Mouse (Mus musculus): ENCODE measurements around the gene Vmn2r62. TPM values are rescaled to one million over a fixed set of nuclear protein-coding genes. Genes with fewer than 3 reads are reported as not detected.
"Not testable (repeated sequence)": the region's sequence is repeated elsewhere in the genome, so short reads cannot be mapped to it uniquely, and the experiment has no call there.

Vmn2r62 gene
- total RNA-seq (2014; rRNA removed) (not detected in 2 replicates), polyA plus RNA-seq (2012; rRNA removed) (not detected in 2 replicates)

DNA sequence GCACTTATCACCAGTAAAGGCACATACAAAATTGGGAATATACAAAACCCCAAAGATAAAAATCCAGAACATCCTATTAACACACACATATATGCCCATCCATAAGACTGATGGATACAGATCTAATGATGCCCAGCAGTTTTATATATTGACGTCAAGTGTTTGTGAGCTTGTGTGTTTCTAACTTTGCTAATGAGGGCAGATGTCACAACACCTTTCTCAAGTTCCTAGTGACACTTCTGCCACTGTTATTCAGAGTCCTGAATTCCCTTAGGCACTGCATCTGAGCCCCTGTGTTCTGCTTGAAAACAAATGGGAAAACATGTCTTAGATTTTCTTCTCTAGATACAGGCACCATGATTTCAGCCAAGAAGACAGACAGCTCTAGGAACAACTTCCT is at the start of gene Vmn2r62:
Vmn2r62 (minus strand) TSS at position 101 of the 400 bp plus-strand sequence.
- not testable (repeated sequence) for H3K36me3 ChIP-seq (ENCODE audit: control insufficient read depth, insufficient read depth, low read length); H3K4me1 ChIP-seq (ENCODE audit: control insufficient read depth, insufficient read depth, low read length); H3K9ac ChIP-seq (ENCODE audit: low read depth, low read length); H3K27ac ChIP-seq (replicated peaks; ENCODE audit: insufficient read depth, low read depth, low read length); DNase-seq (ENCODE audit: extremely low read depth, low read depth, low spot score); H3K4me3 ChIP-seq (ENCODE audit: insufficient read depth, low read depth, low read length); H3K79me2 ChIP-seq (ENCODE audit: control insufficient read depth, insufficient read depth, low read length); H3K27me3 ChIP-seq (ENCODE audit: control insufficient read depth, insufficient read depth, low read length)
- no CpG with 5 or more reads among the region's 1 CpGs for WGBS

DNA sequence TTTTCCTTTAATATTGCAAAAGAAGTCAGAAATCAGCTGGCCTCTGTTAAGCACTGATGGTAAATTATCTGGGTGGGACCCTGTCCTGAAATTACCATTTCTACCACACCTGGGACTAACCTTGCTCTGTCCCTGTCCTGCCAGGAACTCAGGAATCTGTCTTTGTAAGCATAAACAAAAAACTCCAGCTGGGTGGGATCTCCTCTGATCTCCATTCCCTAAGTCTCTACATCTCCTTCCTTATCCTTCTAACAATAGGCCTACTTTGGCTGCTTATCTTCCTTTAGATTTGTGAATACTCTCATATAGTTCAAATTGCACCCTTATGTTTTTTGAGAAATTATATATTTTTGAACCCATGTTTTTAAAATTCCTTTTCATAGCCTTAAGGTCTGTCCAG is 45.0 kb upstream of the Vmn2r62 start:
- H3K79me2 ChIP-seq (ENCODE audit: control insufficient read depth, insufficient read depth, low read length): not testable (repeated sequence)

GRCm38 (mm10) chr7:42832221-42832620 is 38.9 kb upstream of the Vmn2r62 start:
- DNase-seq (ENCODE audit: extremely low read depth, low read depth, low spot score): no peak
- H3K4me1 ChIP-seq (ENCODE audit: control insufficient read depth, insufficient read depth, low read length): no peaks in the 10 kb centered on the region
- no peak overlapping the region for H3K27ac ChIP-seq (replicated peaks; ENCODE audit: insufficient read depth, low read depth, low read length)
- no peaks in the 10 kb centered on the region for H3K79me2 ChIP-seq (ENCODE audit: control insufficient read depth, insufficient read depth, low read length)
- WGBS: 62% methylated on average over 3 of the region's 3 CpGs
- TF ChIP-seq POLR2A (IDR thresholded peaks at IDR 0.05; ENCODE audit: extremely low read depth, insufficient read depth, low read length): no peak
- TF ChIP-seq CTCF (IDR thresholded peaks at IDR 0.05; ENCODE audit: low read depth, low read length): no peak
- H3K27me3 ChIP-seq (ENCODE audit: control insufficient read depth, insufficient read depth, low read length): no peaks in the 10 kb centered on the region
- H3K4me3 ChIP-seq (ENCODE audit: insufficient read depth, low read depth, low read length): no peak overlapping the region
- no peak overlapping the region for H3K9ac ChIP-seq (ENCODE audit: low read depth, low read length)
- H3K36me3 ChIP-seq (ENCODE audit: control insufficient read depth, insufficient read depth, low read length): no peaks in the 10 kb centered on the region

More for the DNA sequence above, 45.0 kb upstream of the Vmn2r62 start:
- not testable (repeated sequence) for H3K27me3 ChIP-seq (ENCODE audit: control insufficient read depth, insufficient read depth, low read length); H3K36me3 ChIP-seq (ENCODE audit: control insufficient read depth, insufficient read depth, low read length); H3K9ac ChIP-seq (ENCODE audit: low read depth, low read length); DNase-seq (ENCODE audit: extremely low read depth, low read depth, low spot score); H3K27ac ChIP-seq (replicated peaks; ENCODE audit: insufficient read depth, low read depth, low read length); H3K4me1 ChIP-seq (ENCODE audit: control insufficient read depth, insufficient read depth, low read length); H3K4me3 ChIP-seq (ENCODE audit: insufficient read depth, low read depth, low read length)

GRCm38 (mm10) chr7:42749836-42750235 is 43.5 kb downstream of the Vmn2r62 start:
- H3K27ac ChIP-seq (replicated peaks; ENCODE audit: insufficient read depth, low read depth, low read length): no peak overlapping the region
- H3K27me3 ChIP-seq (ENCODE audit: control insufficient read depth, insufficient read depth, low read length): no peaks in the 10 kb centered on the region
- H3K9ac ChIP-seq (ENCODE audit: low read depth, low read length): no peak overlapping the region
- no peaks in the 10 kb centered on the region for H3K4me1 ChIP-seq (ENCODE audit: control insufficient read depth, insufficient read depth, low read length)
- no peak for DNase-seq (ENCODE audit: extremely low read depth, low read depth, low spot score)
- no peak overlapping the region for H3K4me3 ChIP-seq (ENCODE audit: insufficient read depth, low read depth, low read length)
- WGBS: 53% methylated on average over 20 of the region's 20 CpGs
- no peak for TF ChIP-seq CTCF (IDR thresholded peaks at IDR 0.05; ENCODE audit: low read depth, low read length)
- TF ChIP-seq POLR2A (IDR thresholded peaks at IDR 0.05; ENCODE audit: extremely low read depth, insufficient read depth, low read length): no peak
- H3K79me2 ChIP-seq (ENCODE audit: control insufficient read depth, insufficient read depth, low read length): no peaks in the 10 kb centered on the region
- no peaks in the 10 kb centered on the region for H3K36me3 ChIP-seq (ENCODE audit: control insufficient read depth, insufficient read depth, low read length)

DNA sequence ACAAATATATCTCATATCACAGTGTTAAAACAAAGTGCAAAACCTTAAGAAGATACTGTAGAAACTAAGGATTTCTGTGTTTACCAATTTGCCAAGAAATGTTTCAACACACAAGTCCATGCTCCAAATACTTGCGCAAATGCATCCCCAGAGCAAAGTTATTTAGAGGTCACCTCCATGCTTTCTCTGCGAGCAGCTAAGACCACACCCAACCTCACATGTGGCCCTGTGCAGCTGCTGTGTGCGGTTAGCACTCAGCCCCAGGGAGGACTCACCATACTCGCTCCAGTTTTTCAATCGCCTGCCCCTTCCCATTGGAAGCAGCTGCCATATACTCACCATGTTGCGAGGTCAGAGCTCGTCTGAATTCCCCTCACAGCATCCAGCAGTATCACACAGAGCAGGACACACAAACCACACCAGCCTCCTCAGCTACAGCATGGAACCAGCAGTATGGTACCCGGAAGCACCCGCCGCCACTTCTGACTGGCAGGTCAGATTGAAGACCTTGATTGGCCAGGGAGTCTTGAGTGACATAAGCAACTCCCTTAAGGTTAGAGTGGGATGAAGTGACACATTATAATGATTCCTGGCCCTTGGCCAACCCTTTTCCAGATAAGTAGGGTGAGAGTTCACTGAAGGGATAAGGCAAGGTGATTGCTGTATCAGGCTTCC is 54.7 kb downstream of the Vmn2r62 start:
- no peaks in the 10 kb centered on the region for H3K4me1 ChIP-seq (ENCODE audit: control insufficient read depth, insufficient read depth, low read length)
- TF ChIP-seq POLR2A (IDR thresholded peaks at IDR 0.05; ENCODE audit: extremely low read depth, insufficient read depth, low read length) (no peak), CTCF (IDR thresholded peaks at IDR 0.05; ENCODE audit: low read depth, low read length) (no peak)
- no peak overlapping the region for H3K4me3 ChIP-seq (ENCODE audit: insufficient read depth, low read depth, low read length)
- no peaks in the 10 kb centered on the region for H3K79me2 ChIP-seq (ENCODE audit: control insufficient read depth, insufficient read depth, low read length)
- H3K27ac ChIP-seq (replicated peaks; ENCODE audit: insufficient read depth, low read depth, low read length): no peak overlapping the region
- DNase-seq (ENCODE audit: extremely low read depth, low read depth, low spot score): no peak
- no peaks in the 10 kb centered on the region for H3K27me3 ChIP-seq (ENCODE audit: control insufficient read depth, insufficient read depth, low read length)
- WGBS: 85% methylated on average over 10 of the region's 10 CpGs
- H3K9ac ChIP-seq (ENCODE audit: low read depth, low read length): no peak overlapping the region
- H3K36me3 ChIP-seq (ENCODE audit: control insufficient read depth, insufficient read depth, low read length): no peaks in the 10 kb centered on the region

GRCm38 (mm10) chr7:42726917-42727316 is 66.4 kb downstream of the Vmn2r62 start, which contains the start of gene Gm17067:
Gene Gm17067, minus strand, starts transcription at chr7:42727017.
- H3K27ac ChIP-seq (replicated peaks; ENCODE audit: insufficient read depth, low read depth, low read length); H3K36me3 ChIP-seq (ENCODE audit: control insufficient read depth, insufficient read depth, low read length); H3K27me3 ChIP-seq (ENCODE audit: control insufficient read depth, insufficient read depth, low read length); DNase-seq (ENCODE audit: extremely low read depth, low read depth, low spot score); H3K4me3 ChIP-seq (ENCODE audit: insufficient read depth, low read depth, low read length); H3K79me2 ChIP-seq (ENCODE audit: control insufficient read depth, insufficient read depth, low read length); H3K4me1 ChIP-seq (ENCODE audit: control insufficient read depth, insufficient read depth, low read length); H3K9ac ChIP-seq (ENCODE audit: low read depth, low read length): not testable (repeated sequence)
- 88% methylated on average over 4 of the region's 4 CpGs for WGBS

Other genes starting within 250 kb of the Vmn2r62 start
- not detected in 2 replicates for gene Gm21028, start 214.9 kb downstream of the Vmn2r62 start, total RNA-seq (2014; rRNA removed)
- gene Gm21028, start 214.9 kb downstream of the Vmn2r62 start, polyA plus RNA-seq (2012; rRNA removed): not detected in 2 replicates
- gene Zfp977, start 201.0 kb downstream of the Vmn2r62 start, total RNA-seq (2014; rRNA removed): 0.74 and 1.3 TPM in 2 replicates
- 0.06 TPM in 1 of 2 replicates, not detected in the other for gene Zfp977, start 201.0 kb downstream of the Vmn2r62 start, polyA plus RNA-seq (2012; rRNA removed)
- 2.1 and 4.0 TPM in 2 replicates for gene Zfp976, start 150.9 kb downstream of the Vmn2r62 start, total RNA-seq (2014; rRNA removed)
- gene Zfp976, start 150.9 kb downstream of the Vmn2r62 start, polyA plus RNA-seq (2012; rRNA removed): 0.24 and 0.26 TPM in 2 replicates
- gene Zfp975, start 100.8 kb downstream of the Vmn2r62 start, total RNA-seq (2014; rRNA removed): 4.0 and 5.6 TPM in 2 replicates
- 0.22 and 0.31 TPM in 2 replicates for gene Zfp975, start 100.8 kb downstream of the Vmn2r62 start, polyA plus RNA-seq (2012; rRNA removed)
- not detected in 2 replicates for gene Gm17067, start 66.5 kb downstream of the Vmn2r62 start, total RNA-seq (2014; rRNA removed)
- not detected in 2 replicates for gene Gm17067, start 66.5 kb downstream of the Vmn2r62 start, polyA plus RNA-seq (2012; rRNA removed)
- gene Gm2381, start 73.7 kb upstream of the Vmn2r62 start, total RNA-seq (2014; rRNA removed): not detected in 2 replicates
- not detected in 2 replicates for gene Gm2381, start 73.7 kb upstream of the Vmn2r62 start, polyA plus RNA-seq (2012; rRNA removed)
- gene Vmn2r63, start 140.3 kb upstream of the Vmn2r62 start, total RNA-seq (2014; rRNA removed): not detected in 2 replicates
- not detected in 2 replicates for gene Vmn2r63, start 140.3 kb upstream of the Vmn2r62 start, polyA plus RNA-seq (2012; rRNA removed)
- gene Gm9268, start 225.2 kb upstream of the Vmn2r62 start, total RNA-seq (2014; rRNA removed): not detected in 2 replicates
- not detected in 2 replicates for gene Gm9268, start 225.2 kb upstream of the Vmn2r62 start, polyA plus RNA-seq (2012; rRNA removed)